Mouse (Mus musculus) hindbrain, embryonic 12.5 days (tissue): ENCODE results near the gene Numbl. TPM values are rescaled to one million over a fixed set of nuclear protein-coding genes. Genes with fewer than 3 reads are reported as not detected.
"Not testable (repeated sequence)": the region's sequence is repeated elsewhere in the genome, so short reads cannot be mapped to it uniquely, and the experiment has no call there.

Source experiments
- ATAC-seq: fragments of 200-750 bp; cut with Nextera tagmentation; 2 replicates; pipeline ENCODE4 v1.8.0; 2017; ENCODE audit warnings: moderate TSS enrichment; ENCODE audit not compliant: low FRiP score
- H3K27ac ChIP-seq: fragments of 300-500 bp; sonication (generic); 2 replicates; pipeline ENCODE4 v1.5.1; 2016; ENCODE audit warnings: mild to moderate bottlenecking
- H3K27me3 ChIP-seq: fragments of 300-500 bp; sonication (generic); 2 replicates; pipeline ENCODE4 v1.6.1; 2016; ENCODE audit warnings: mild to moderate bottlenecking
- H3K36me3 ChIP-seq: fragments of 300-500 bp; sonication (generic); 2 replicates; pipeline ENCODE4 v1.6.1; 2016; ENCODE audit warnings: mild to moderate bottlenecking
- H3K4me1 ChIP-seq: fragments of 300-500 bp; sonication (generic); 2 replicates; pipeline ENCODE4 v1.6.1; 2016
- H3K4me2 ChIP-seq: fragments of 300-500 bp; sonication (generic); replicated peaks from 2 replicates; pipeline ENCODE4 v1.6.1; 2016; ENCODE audit warnings: mild to moderate bottlenecking
- H3K4me3 ChIP-seq: fragments of 300-500 bp; sonication (generic); 2 replicates; pipeline ENCODE4 v1.5.1; 2016; ENCODE audit warnings: mild to moderate bottlenecking
- H3K9ac ChIP-seq: fragments of 300-500 bp; sonication (generic); 2 replicates; pipeline ENCODE4 v1.6.1; 2016; ENCODE audit warnings: mild to moderate bottlenecking, moderate library complexity
- H3K9me3 ChIP-seq: fragments of 300-500 bp; sonication (generic); replicated peaks from 2 replicates; pipeline ENCODE4 v1.6.1; 2016; ENCODE audit warnings: mild to moderate bottlenecking
- WGBS: fragments of 180-500 bp; shearing (Covaris S2); methylation state at CpG from one replicate; pipeline ENCODE4 v1.1.7; 2016; 5-methylcytosine and 5-hydroxymethylcytosine counted together
- polyA plus RNA-seq: library from polyadenylated mRNA; unstranded; fragments of >200 nt; fragmentation: Nextera tagmentation; extraction: Ambion mirVana; gene quantifications from 2 replicates; pipeline ENCODE4 v1.2.1, GENCODE M21; 2016

The Numbl gene
- polyA plus RNA-seq, 1 experiment from 2014 or later = 60.2 TPM

DNA sequence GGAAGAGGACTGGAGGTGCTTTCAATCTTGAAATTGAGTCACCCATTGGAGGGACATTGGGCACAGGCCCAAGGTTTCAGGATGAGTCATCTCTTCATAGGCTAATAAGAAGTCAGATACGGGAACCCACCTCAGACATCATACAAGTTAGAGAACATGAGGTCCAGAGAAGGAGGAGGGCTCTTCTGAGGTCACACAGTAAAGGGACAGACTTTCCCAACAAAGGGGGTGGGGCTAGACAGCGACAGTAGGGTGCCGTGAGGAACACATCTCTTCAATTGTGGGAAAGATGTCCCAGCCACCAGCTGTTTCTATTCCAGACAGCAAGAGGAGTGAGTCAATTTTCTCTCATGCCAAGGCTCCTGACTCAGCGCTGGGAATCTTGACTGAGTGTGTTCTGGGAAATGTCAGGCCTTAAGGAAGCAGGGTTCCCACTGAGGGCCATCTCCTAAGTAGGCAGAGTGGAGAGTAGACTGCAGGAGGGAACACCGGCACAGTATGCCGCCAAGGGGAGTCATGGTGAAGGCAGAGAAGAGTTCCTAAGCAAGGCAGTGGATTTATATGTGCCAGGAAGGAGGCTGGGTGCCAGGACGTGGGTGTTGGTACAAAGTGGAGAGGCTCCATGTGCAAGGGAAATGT lies 26.4 kb upstream of the Numbl start:
- ATAC-seq = no peak
- Histone ChIP-seq H3K9me3 (no peaks in the 10 kb centered on the region), H3K36me3 (0 out of 2 replicates have a peak, but pooled peaks cover 4% of the 10 kb centered on the region), H3K27ac (peak overlapping the region; percentile 86; the same call in 1 of the 2 replicates), H3K4me3 (no peak overlapping the region), H3K27me3 (no peaks in the 10 kb centered on the region), H3K4me2 (no peak overlapping the region), H3K9ac (no peak overlapping the region), H3K4me1 (peaks cover 26% of the 10 kb centered on the region)
- WGBS = 84% methylated on average over 7 of the region's 7 CpGs

DNA sequence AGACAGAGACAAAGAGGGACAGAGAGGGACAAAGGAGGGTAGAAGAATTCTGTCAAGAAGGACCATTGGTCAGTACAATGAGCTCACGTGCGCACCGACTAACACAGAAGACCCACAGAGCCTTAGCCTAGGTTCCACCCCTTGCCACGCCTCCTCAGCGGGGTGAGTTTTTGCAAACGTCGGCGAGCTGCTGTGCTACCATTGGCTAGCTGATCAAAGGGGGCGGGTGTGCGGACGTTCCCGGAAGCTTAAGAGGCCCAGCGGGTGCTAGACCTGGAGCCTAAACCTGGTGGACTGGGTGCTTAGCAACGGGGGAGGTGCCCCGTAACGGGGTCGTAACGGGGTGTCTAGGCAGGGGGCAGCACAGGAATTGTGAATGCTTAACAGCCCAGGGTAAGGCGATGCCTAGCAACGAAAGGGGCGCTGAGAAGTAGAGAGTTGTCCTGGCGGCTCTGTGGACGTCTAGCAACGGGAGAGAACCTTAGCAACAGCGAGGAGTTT lies 25.4 kb upstream of the Numbl start, which contains the start of gene Coq8b:
Gene Coq8b (plus strand): TSS at position 243 of the 501 bp plus-strand sequence.
- Histone ChIP-seq H3K4me2 (peak within 1 kb of the TSS; percentile 56), H3K9ac (peak within 1 kb of the TSS; percentile 59), H3K4me1 (peaks cover 17% of the 10 kb centered on the region), H3K27ac (peak within 1 kb of the TSS; percentile 86), H3K36me3 (peaks cover 10% of the 10 kb centered on the region; the same call in 1 of the 2 replicates), H3K27me3 (no peaks in the 10 kb centered on the region), H3K9me3 (no peaks in the 10 kb centered on the region), H3K4me3 (peak within 1 kb of the TSS; percentile 49)
- ATAC-seq = peak; percentile 94
- under 1% methylated on average over 25 of the region's 25 CpGs for WGBS

DNA sequence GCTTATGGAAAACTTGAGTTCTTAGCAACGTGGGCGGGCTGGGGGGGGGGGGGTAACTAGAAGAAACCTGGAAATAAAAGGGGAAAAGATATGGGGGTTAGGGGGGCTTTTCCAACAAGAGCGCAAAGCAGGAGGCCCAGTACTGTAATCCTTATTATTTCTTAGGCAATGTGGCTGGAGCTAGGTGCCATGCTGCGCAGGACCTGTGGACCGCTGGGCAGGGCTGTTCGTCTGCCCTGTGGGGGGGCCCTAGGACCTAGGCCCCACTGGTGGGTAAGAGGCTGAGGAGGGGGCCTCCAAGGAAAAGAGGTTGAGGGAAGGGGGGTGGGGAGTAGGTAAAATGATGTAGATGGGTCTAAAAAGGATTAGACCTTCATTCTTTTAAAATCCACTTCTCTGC lies 24.9 kb upstream of the Numbl start:
- H3K4me2 ChIP-seq = peak overlapping the region; percentile 56
- peak; percentile 39; the same call in 1 of the 2 replicates for ATAC-seq
- no peaks in the 10 kb centered on the region for H3K27me3 ChIP-seq
- H3K36me3 ChIP-seq = peaks cover 11% of the 10 kb centered on the region; the same call in 1 of the 2 replicates
- peak overlapping the region; percentile 86 for H3K27ac ChIP-seq
- WGBS = 2% methylated on average over 6 of the region's 6 CpGs
- H3K4me3 ChIP-seq = peak overlapping the region; percentile 49
- no peaks in the 10 kb centered on the region for H3K9me3 ChIP-seq
- H3K4me1 ChIP-seq = peaks cover 17% of the 10 kb centered on the region
- peak overlapping the region; percentile 56 for H3K9ac ChIP-seq

DNA sequence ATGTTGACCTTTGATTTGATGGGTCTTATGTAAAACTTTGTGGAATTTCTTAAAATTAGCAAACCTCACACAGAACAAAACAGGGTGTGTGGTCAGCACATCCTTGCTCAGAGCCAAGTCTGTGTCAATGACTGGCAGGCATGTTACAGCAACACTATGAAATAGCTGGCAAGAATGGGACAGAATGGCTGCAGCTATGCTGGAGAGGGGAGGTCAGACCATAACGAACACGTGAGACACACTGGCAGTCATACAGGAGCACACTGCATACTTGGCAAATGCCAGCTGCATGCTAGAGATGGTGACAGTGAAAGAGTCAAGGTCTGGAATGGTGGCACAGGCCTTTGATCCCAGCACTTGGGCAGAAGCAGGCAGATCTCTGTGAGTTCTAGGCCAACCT lies 22.5 kb upstream of the Numbl start:
- Histone ChIP-seq H3K27ac (no peak overlapping the region), H3K9me3 (no peaks in the 10 kb centered on the region), H3K4me1 (peaks cover 12% of the 10 kb centered on the region), H3K9ac (no peak overlapping the region), H3K27me3 (no peaks in the 10 kb centered on the region), H3K4me3 (no peak overlapping the region), H3K4me2 (no peak overlapping the region), H3K36me3 (peaks cover 28% of the 10 kb centered on the region)
- ATAC-seq = no peak
- WGBS = 86% methylated on average over 2 of the region's 2 CpGs

DNA sequence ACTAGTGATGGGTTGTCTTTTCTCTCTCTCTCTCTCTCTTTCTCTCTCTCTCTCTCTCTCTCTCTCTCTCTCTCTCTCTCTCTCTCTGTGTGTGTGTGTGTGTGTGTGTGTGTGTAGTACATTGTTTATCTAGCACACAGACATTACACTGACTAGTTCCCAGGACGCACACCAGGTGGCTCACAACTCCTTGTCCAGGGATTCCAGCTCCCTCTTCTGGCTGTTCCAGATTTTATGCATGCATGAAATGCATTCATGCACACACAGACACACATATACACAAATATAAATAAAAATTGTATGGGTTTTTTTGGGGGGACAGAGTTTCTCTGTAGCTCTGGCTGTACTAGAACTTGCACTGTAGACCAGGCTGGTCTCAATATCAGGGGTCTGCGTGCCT lies 20.7 kb upstream of the Numbl start:
- 85% methylated on average over 2 of the region's 2 CpGs for WGBS
- no peak overlapping the region for H3K27ac ChIP-seq
- H3K9me3 ChIP-seq = no peaks in the 10 kb centered on the region
- H3K4me1 ChIP-seq = peaks cover 11% of the 10 kb centered on the region
- no peak for ATAC-seq
- peaks cover 37% of the 10 kb centered on the region for H3K36me3 ChIP-seq
- no peak overlapping the region for H3K4me2 ChIP-seq
- H3K9ac ChIP-seq = no peak overlapping the region
- no peak overlapping the region for H3K4me3 ChIP-seq
- H3K27me3 ChIP-seq = no peaks in the 10 kb centered on the region

DNA sequence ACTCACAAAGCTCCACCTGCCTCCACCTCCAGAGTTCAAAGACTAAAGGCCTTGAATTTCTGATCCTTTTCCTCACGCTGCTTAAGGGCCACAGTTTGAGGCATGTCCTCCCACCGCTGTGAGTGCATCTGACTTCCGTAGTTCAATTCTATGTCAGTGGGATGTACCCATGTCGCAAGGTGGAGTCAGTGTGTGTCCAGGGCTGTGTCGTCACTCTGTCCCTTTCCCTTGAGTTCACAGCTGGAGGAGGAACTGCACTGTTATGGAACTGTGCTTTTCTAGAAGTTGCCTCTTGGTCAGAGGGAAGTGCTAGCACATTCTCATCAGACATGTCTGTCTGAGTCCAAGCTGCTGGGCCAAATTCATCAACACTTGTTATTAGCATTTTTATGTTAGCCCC lies 19.7 kb upstream of the Numbl start:
- H3K27ac ChIP-seq = no peak overlapping the region
- H3K4me1 ChIP-seq = peaks cover 6% of the 10 kb centered on the region
- no peak overlapping the region for H3K4me3 ChIP-seq
- 90% methylated on average over 5 of the region's 5 CpGs for WGBS
- ATAC-seq = no peak
- peaks cover 46% of the 10 kb centered on the region for H3K36me3 ChIP-seq
- H3K9ac ChIP-seq = no peak overlapping the region
- no peaks in the 10 kb centered on the region for H3K27me3 ChIP-seq
- H3K9me3 ChIP-seq = no peaks in the 10 kb centered on the region
- H3K4me2 ChIP-seq = no peak overlapping the region

DNA sequence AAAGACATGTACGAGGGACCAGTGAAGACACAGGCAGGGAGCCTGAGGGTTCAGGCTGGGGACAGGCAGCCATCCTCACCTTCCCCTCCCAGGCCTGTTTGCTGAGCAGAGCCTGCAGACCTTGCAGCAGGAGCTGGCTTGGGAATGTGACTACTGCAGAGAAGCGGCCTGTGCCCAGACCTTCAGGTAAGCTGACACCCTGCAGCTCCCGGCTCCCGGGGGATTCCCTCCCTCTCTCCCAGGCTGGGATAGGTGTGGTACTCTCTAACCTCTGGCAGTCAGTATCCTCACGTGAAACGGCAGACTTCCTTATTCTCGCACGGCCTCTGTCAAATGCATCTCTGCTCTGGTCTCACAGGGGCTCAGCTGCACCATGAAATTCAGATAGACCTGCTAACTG lies 15.0 kb upstream of the Numbl start:
- Histone ChIP-seq H3K4me1 (no peaks in the 10 kb centered on the region), H3K36me3 (peaks cover 61% of the 10 kb centered on the region), H3K4me3 (no peak overlapping the region), H3K27me3 (no peaks in the 10 kb centered on the region), H3K9ac (no peak overlapping the region), H3K9me3 (no peaks in the 10 kb centered on the region), H3K27ac (no peak overlapping the region), H3K4me2 (no peak overlapping the region)
- 72% methylated on average over 8 of the region's 8 CpGs for WGBS
- no peak for ATAC-seq

DNA sequence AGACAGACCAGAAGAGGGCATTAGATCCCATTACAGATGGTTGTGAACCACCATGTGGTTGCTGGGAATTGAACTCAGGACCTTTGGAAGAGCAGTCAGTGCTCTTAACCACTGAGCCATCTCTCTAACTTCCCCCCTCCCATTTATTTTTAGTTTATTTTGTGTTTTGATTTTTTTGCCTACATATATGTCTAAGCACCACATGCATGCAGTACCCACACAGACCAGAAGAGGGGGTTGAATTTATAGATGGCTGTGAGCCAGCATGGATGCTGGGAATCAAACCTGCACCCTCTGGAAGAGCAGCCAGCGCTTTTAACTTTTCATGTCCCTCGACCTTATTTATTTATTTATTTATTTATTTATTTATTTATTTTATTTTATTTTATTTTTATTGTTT lies 14.1 kb upstream of the Numbl start:
- H3K9me3 ChIP-seq, H3K4me1 ChIP-seq, H3K27me3 ChIP-seq, H3K27ac ChIP-seq, H3K4me2 ChIP-seq, ATAC-seq, H3K4me3 ChIP-seq, H3K9ac ChIP-seq: not testable (repeated sequence)
- 78% methylated on average over 2 of the region's 2 CpGs for WGBS
- peaks cover 56% of the 10 kb centered on the region for H3K36me3 ChIP-seq

DNA sequence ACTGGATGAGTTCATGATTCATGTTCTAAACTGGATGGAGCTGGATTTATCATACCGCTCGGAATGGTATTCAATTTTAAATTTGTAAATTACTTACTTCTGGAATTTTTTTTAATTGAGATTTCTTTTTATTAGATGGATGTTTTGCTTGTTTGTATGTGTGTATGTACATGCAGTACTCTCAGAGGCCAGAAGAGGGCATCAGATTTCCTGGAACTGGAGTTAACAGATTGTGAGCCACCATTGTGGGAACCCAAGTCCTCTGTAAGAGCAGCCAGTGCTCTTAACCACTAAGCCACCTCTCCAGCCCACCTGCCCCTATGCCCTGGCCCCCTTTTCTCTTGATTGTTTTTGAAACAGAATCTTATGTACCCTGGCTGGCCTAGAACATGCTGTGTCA lies 9.1 kb upstream of the Numbl start:
- ATAC-seq = no peak
- WGBS = 93% methylated on average over 2 of the region's 2 CpGs
- no peak overlapping the region for H3K4me3 ChIP-seq
- H3K27me3 ChIP-seq = no peaks in the 10 kb centered on the region
- H3K36me3 ChIP-seq = peaks cover 41% of the 10 kb centered on the region
- no peak overlapping the region for H3K27ac ChIP-seq
- no peaks in the 10 kb centered on the region for H3K9me3 ChIP-seq
- no peak overlapping the region for H3K4me2 ChIP-seq
- no peaks in the 10 kb centered on the region for H3K4me1 ChIP-seq
- H3K9ac ChIP-seq = no peak overlapping the region

DNA sequence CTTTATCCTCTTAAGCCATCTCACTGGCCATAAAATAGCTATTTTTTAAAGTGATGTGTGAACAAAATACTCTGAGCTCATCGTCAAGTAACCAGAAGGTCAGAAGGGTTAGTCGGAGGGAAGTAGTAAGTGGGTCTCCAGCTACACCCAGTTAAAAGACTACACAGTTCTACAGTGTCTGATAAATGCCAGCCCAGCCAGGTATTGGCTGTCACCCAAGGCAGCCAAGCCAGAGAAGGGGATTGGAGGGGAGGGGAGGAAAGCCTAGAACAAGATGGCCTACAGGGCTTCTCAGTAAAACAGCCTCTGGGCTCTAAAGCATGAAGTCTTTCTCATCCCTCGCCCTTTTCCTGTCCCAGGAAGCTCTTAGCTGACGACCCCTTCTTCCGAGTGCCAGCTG lies 8.3 kb upstream of the Numbl start:
- Histone ChIP-seq H3K4me3 (no peak overlapping the region), H3K9me3 (no peaks in the 10 kb centered on the region), H3K27me3 (no peaks in the 10 kb centered on the region), H3K9ac (no peak overlapping the region), H3K36me3 (peaks cover 45% of the 10 kb centered on the region), H3K4me2 (no peak overlapping the region), H3K27ac (no peak overlapping the region), H3K4me1 (no peaks in the 10 kb centered on the region)
- ATAC-seq = no peak
- 82% methylated on average over 5 of the region's 5 CpGs for WGBS

DNA sequence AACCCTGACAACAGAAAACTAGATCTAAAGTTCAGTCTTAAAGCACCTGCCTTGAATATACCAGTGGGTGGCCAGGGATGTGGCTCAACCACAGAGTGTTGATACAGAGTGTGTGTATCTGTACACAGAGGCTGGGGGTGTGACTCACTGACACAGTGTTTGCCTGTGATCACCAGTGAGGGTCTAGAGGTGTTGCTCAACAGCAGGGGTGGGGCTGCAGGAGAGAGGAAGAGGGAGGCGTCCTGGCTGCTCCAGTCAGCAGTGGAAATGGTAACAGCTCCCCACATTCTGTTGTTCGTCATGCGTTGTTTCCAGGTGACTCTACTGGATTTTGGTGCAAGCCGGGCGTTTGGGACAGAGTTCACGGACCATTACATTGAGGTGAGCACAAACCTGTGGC lies 6.3 kb upstream of the Numbl start:
- H3K4me3 ChIP-seq = no peak overlapping the region
- H3K36me3 ChIP-seq = peaks cover 27% of the 10 kb centered on the region
- no peaks in the 10 kb centered on the region for H3K9me3 ChIP-seq
- no peak overlapping the region for H3K4me2 ChIP-seq
- ATAC-seq = no peak
- H3K9ac ChIP-seq = no peak overlapping the region
- peaks cover 3% of the 10 kb centered on the region; the same call in 1 of the 2 replicates for H3K4me1 ChIP-seq
- H3K27me3 ChIP-seq = no peaks in the 10 kb centered on the region
- no peak overlapping the region for H3K27ac ChIP-seq
- WGBS = 90% methylated on average over 6 of the region's 6 CpGs

DNA sequence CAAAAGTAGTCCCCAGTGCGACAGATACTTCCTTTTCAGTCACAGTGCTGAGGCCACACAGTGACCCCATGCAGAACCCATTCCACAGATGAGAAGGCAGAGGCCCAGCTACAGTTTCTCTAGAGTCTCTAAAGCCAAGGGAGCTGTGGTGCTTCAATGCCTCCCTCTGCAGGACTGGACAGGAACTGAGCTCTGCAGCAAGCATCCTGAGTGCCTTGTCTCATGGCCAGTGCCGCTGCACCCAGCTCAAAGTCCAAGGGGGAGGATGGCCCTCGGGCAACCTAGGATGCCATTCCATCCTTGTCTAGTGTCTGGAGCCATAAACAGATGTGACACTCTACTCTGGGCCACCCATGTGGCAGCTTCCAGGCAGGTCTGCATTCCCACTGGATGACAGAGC lies 2.5 kb upstream of the Numbl start:
- WGBS = 72% methylated on average over 3 of the region's 3 CpGs
- Histone ChIP-seq H3K27ac (no peak overlapping the region), H3K9ac (no peak overlapping the region), H3K4me3 (no peak overlapping the region), H3K36me3 (peaks cover 16% of the 10 kb centered on the region), H3K27me3 (no peaks in the 10 kb centered on the region), H3K9me3 (no peaks in the 10 kb centered on the region), H3K4me1 (peaks cover 29% of the 10 kb centered on the region), H3K4me2 (no peak overlapping the region)
- no peak for ATAC-seq
